Mouse (Mus musculus): ENCODE measurements around the gene Spata32. TPM values are rescaled to one million over a fixed set of nuclear protein-coding genes. Genes with fewer than 3 reads are reported as not detected.

Spata32 gene
- polyA plus RNA-seq, 1 experiment from 2014 or later = not detected

Other genes starting within 250 kb of the Spata32 start
- 47.9 and 54.8 TPM in 2 replicates for gene Nmt1, start 190.2 kb downstream of the Spata32 start, polyA plus RNA-seq (2016; fragmentation: Nextera tagmentation; extraction: Ambion mirVana)
- gene Dcakd, start 190.1 kb downstream of the Spata32 start, polyA plus RNA-seq (2016; fragmentation: Nextera tagmentation; extraction: Ambion mirVana) = 41.0 and 41.7 TPM in 2 replicates
- gene Plcd3, start 116.8 kb downstream of the Spata32 start, polyA plus RNA-seq (2016; fragmentation: Nextera tagmentation; extraction: Ambion mirVana) = 0.74 and 0.79 TPM in 2 replicates
- 40.6 and 46.1 TPM in 2 replicates for gene Acbd4, start 116.8 kb downstream of the Spata32 start, polyA plus RNA-seq (2016; fragmentation: Nextera tagmentation; extraction: Ambion mirVana)
- 2.4 and 3.0 TPM in 2 replicates for gene Hexim1, start 102.2 kb downstream of the Spata32 start, polyA plus RNA-seq (2016; fragmentation: Nextera tagmentation; extraction: Ambion mirVana)
- 9.5 and 10.0 TPM in 2 replicates for gene Hexim2, start 86.0 kb downstream of the Spata32 start, polyA plus RNA-seq (2016; fragmentation: Nextera tagmentation; extraction: Ambion mirVana)
- 5.2 and 5.7 TPM in 2 replicates for gene Fmnl1, start 47.3 kb downstream of the Spata32 start, polyA plus RNA-seq (2016; fragmentation: Nextera tagmentation; extraction: Ambion mirVana)
- gene 1700023F06Rik, start 9.9 kb downstream of the Spata32 start, polyA plus RNA-seq (2016; fragmentation: Nextera tagmentation; extraction: Ambion mirVana) = 0.11 TPM in 1 of 2 replicates, not detected in the other
- 0.84 and 0.93 TPM in 2 replicates for gene Map3k14, start 49.0 kb upstream of the Spata32 start, polyA plus RNA-seq (2016; fragmentation: Nextera tagmentation; extraction: Ambion mirVana)
- 2.7 and 4.0 TPM in 2 replicates for gene Arhgap27, start 145.3 kb upstream of the Spata32 start, polyA plus RNA-seq (2016; fragmentation: Nextera tagmentation; extraction: Ambion mirVana)
- 5.2 and 5.3 TPM in 2 replicates for gene Plekhm1, start 194.3 kb upstream of the Spata32 start, polyA plus RNA-seq (2016; fragmentation: Nextera tagmentation; extraction: Ambion mirVana)

Data from liver, embryonic 12.5 days (tissue).